Mouse (Mus musculus) CH12.LX (cell line): ENCODE measurements at regions not wholly inside any gene's neighbourhood (a gene's known extent, or its start where the extent isn't known, plus 50 kb on each side); places are given as distances from the start of the nearest gene placed in this dataset.

Experiments used
- DNase-seq: peaks from one replicate; pipeline ENCODE4 v3.0.0-alpha.2; 2013; ENCODE audit errors: extremely low read depth
- H3K27ac ChIP-seq: 2 replicates; pipeline ENCODE4 v1.5.1; 2012; ENCODE audit warnings: low read depth, mild to moderate bottlenecking, control low read depth, moderate library complexity; ENCODE audit not compliant: insufficient read depth
- H3K27me3 ChIP-seq: replicated peaks from 2 replicates; pipeline ENCODE3; 2012; ENCODE audit warnings: inconsistent platforms
- H3K36me3 ChIP-seq, 2 experiments: replicated peaks in 1 of 2; 2 replicates each; pipeline versions ENCODE3 to v1.6.1; 2012; ENCODE audit warnings: inconsistent platforms in 1 of 2, low read length in 1 of 2, mild to moderate bottlenecking in 1 of 2, mixed read lengths in 1 of 2, moderate library complexity in 1 of 2; ENCODE audit not compliant: control insufficient read depth in 1 of 2, insufficient read depth in 1 of 2
- H3K4me1 ChIP-seq, 2 experiments: 2 replicates each; pipeline ENCODE4 v1.6.1; 2012; ENCODE audit warnings: inconsistent platforms in 1 of 2, moderate library complexity in 1 of 2; ENCODE audit not compliant: insufficient read depth in 2 of 2, control insufficient read depth in 1 of 2
- H3K4me2 ChIP-seq: 2 replicates; pipeline ENCODE4 v1.6.1; 2012; ENCODE audit warnings: low read depth, mild to moderate bottlenecking, control low read depth; ENCODE audit not compliant: poor library complexity, insufficient read depth, severe bottlenecking
- H3K4me3 ChIP-seq, 3 experiments: fragments of 150-350 bp in 1 of 3; sonication (generic) in 1 of 3; replicated peaks in 1 of 3; 2 replicates each; pipeline versions ENCODE3 to v1.5.1; 2011 to 2012; ENCODE audit warnings: low read depth in 2 of 3, low read length in 2 of 3, mild to moderate bottlenecking in 2 of 3, moderate library complexity in 2 of 3, control low read depth in 1 of 3, improper control_type of control experiment in 1 of 3, inconsistent platforms in 1 of 3, mixed read lengths in 1 of 3; ENCODE audit not compliant: poor library complexity in 1 of 3
- H3K79me2 ChIP-seq: replicated peaks from 2 replicates; pipeline ENCODE4 v1.6.1; 2012; ENCODE audit warnings: mild to moderate bottlenecking, moderate library complexity; ENCODE audit not compliant: control insufficient read depth, poor library complexity, insufficient read depth, severe bottlenecking; ENCODE audit errors: extremely low read depth
- H3K9ac ChIP-seq: 2 replicates; pipeline ENCODE4 v1.6.1; 2012; ENCODE audit warnings: low read depth, mild to moderate bottlenecking, control low read depth, moderate library complexity; ENCODE audit not compliant: insufficient read depth
- H3K9me3 ChIP-seq: replicated peaks from 2 replicates; pipeline ENCODE3; 2012; ENCODE audit warnings: low read length, inconsistent platforms, mixed read lengths
- CHD1 ChIP-seq: IDR thresholded peaks from 2 replicates; pipeline ENCODE4 v1.6.1; 2012; ENCODE audit warnings: low read depth, low read length, improper control_type of control experiment, inconsistent platforms
- CHD2 ChIP-seq: IDR thresholded peaks from 2 replicates; pipeline ENCODE4 v1.6.1; 2011; ENCODE audit warnings: low read length, improper control_type of control experiment
- ELF1 ChIP-seq: IDR thresholded peaks from 2 replicates; pipeline ENCODE4 v1.6.1; 2014; ENCODE audit warnings: low read depth, mild to moderate bottlenecking, inconsistent platforms, low read length, improper control_type of control experiment
- ETS1 ChIP-seq: conservative IDR thresholded peaks from 2 replicates; pipeline ENCODE4 v1.6.1; 2012; ENCODE audit warnings: low read depth, mild to moderate bottlenecking, inconsistent platforms, low read length, improper control_type of control experiment, moderate library complexity
- GABPA ChIP-seq: IDR thresholded peaks from 2 replicates; pipeline ENCODE4 v1.6.1; 2012; ENCODE audit warnings: low read depth, low read length, improper control_type of control experiment, inconsistent platforms; ENCODE audit not compliant: insufficient replicate concordance
- IRF4 ChIP-seq: IDR thresholded peaks from 2 replicates; pipeline ENCODE4 v1.6.1; 2014; ENCODE audit warnings: low read depth, mild to moderate bottlenecking, inconsistent platforms, low read length, improper control_type of control experiment
- JUND ChIP-seq: conservative IDR thresholded peaks from 2 replicates; pipeline ENCODE4 v1.6.1; 2011; ENCODE audit warnings: low read depth, low read length, improper control_type of control experiment
- KAT2A ChIP-seq: IDR thresholded peaks from 2 replicates; pipeline ENCODE4 v1.6.1; 2012; ENCODE audit warnings: low read length, improper control_type of control experiment, inconsistent platforms; ENCODE audit not compliant: insufficient replicate concordance
- MAFK ChIP-seq: IDR thresholded peaks from 2 replicates; pipeline ENCODE4 v1.6.1; 2011; ENCODE audit warnings: low read length, improper control_type of control experiment; ENCODE audit not compliant: insufficient replicate concordance
- MEF2A ChIP-seq: IDR thresholded peaks from 2 replicates; pipeline ENCODE4 v1.6.1; 2014; ENCODE audit warnings: low read depth, mild to moderate bottlenecking, inconsistent platforms, low read length, improper control_type of control experiment, borderline replicate concordance
- MYC ChIP-seq: IDR thresholded peaks from 2 replicates; pipeline ENCODE4 v1.6.1; 2011; ENCODE audit warnings: low read depth, mild to moderate bottlenecking, improper control_type of control experiment, low read length
- PAX5 ChIP-seq: IDR thresholded peaks from 2 replicates; pipeline ENCODE4 v1.6.1; 2012; ENCODE audit warnings: low read length, inconsistent platforms, mixed read lengths
- POLR2AphosphoS2 ChIP-seq: IDR thresholded peaks from 2 replicates; pipeline ENCODE4 v1.6.1; 2011; ENCODE audit warnings: low read depth, low read length, improper control_type of control experiment
- RCOR1 ChIP-seq: conservative IDR thresholded peaks from 2 replicates; pipeline ENCODE4 v1.6.1; 2012; ENCODE audit warnings: low read depth, mild to moderate bottlenecking, inconsistent platforms, low read length, improper control_type of control experiment
- SIN3A ChIP-seq: IDR thresholded peaks from 2 replicates; pipeline ENCODE4 v1.6.1; 2012; ENCODE audit warnings: low read length, improper control_type of control experiment, inconsistent platforms
- TCF12 ChIP-seq: IDR thresholded peaks from 2 replicates; pipeline ENCODE4 v1.6.1; 2014; ENCODE audit warnings: low read depth, mild to moderate bottlenecking, inconsistent platforms, low read length, improper control_type of control experiment
- UBTF ChIP-seq: IDR thresholded peaks from 2 replicates; pipeline ENCODE4 v1.6.1; 2012; ENCODE audit warnings: low read depth, mild to moderate bottlenecking, inconsistent platforms, low read length, improper control_type of control experiment, moderate library complexity
- ZKSCAN1 ChIP-seq: IDR thresholded peaks from 2 replicates; pipeline ENCODE4 v1.6.1; 2012; ENCODE audit warnings: low read depth, inconsistent platforms, low read length, improper control_type of control experiment, borderline replicate concordance
- ZMIZ1 ChIP-seq: IDR thresholded peaks from 2 replicates; pipeline ENCODE4 v1.6.1; 2012; ENCODE audit warnings: low read depth, mild to moderate bottlenecking, inconsistent platforms, low read length, improper control_type of control experiment
- ZNF384 ChIP-seq: IDR thresholded peaks from 2 replicates; pipeline ENCODE4 v1.6.1; 2012; ENCODE audit warnings: low read depth, low read length, improper control_type of control experiment, inconsistent platforms
- dilution Hi-C: fragments of 300-500 bp; cut with MboI; formaldehyde crosslinking; loops from 2 replicates; pipeline ENCODE4 v1.14.3; 2020; ENCODE audit warnings: low sequenced_read_pairs; ENCODE audit not compliant: extremely low pct_unique_long_range_greater_than_20kb, extremely low pct_ligation_motif_present
- in situ Hi-C: fragments of 300-500 bp; cut with MboI; formaldehyde crosslinking; loops from 3 replicates; pipeline ENCODE4 v1.14.3; 2019; ENCODE audit warnings: low sequenced_read_pairs, low pct_ligation_motif_present, low pct_unique_long_range_greater_than_20kb, mixed read lengths

DNA sequence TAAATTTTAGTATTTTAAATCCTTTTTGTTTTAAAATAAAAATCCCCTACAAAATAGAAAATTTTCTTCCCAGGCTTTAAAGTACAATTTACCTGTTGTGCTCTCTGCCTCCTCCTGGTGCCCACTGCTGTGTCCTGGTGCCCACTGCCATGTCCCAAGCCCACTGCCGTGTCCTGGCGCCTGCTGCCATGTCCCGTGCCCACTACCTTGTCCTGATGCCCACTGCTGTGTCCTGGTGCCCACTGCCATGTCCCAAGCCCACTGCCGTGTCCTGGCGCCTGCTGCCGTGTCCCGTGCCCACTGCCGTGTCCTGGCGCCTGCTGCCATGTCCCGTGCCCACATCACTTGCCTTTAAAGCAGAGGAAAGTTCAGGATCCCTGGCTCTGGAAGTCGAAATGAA, 98.6 kb upstream of the Dazl start:
- in situ Hi-C loops, result no loop called here
- no peaks in the 10 kb centered on the region for H3K79me2 ChIP-seq
- H3K4me2 ChIP-seq, result no peak overlapping the region
- no peak for TF ChIP-seq CHD2
- TF ChIP-seq POLR2AphosphoS2, result no peak
- TF ChIP-seq RCOR1, result no peak
- TF ChIP-seq ELF1, result no peak
- TF ChIP-seq MYC, result no peak
- TF ChIP-seq TCF12, result no peak
- TF ChIP-seq ZMIZ1, result no peak
- no peak for TF ChIP-seq CHD1
- no peak for TF ChIP-seq IRF4
- no peak for TF ChIP-seq ETS1
- no peak for TF ChIP-seq KAT2A
- no peak for TF ChIP-seq UBTF
- TF ChIP-seq JUND, result no peak
- TF ChIP-seq GABPA, result no peak
- TF ChIP-seq SIN3A, result no peak
- no peak for TF ChIP-seq ZNF384
- no peak for TF ChIP-seq MEF2A
- TF ChIP-seq ZKSCAN1, result no peak
- no peak for TF ChIP-seq PAX5
- TF ChIP-seq, all 38 proteins: peak for 0
- Histone ChIP-seq H3K9me3 (no peaks in the 10 kb centered on the region), H3K27me3 (no peaks in the 10 kb centered on the region), H3K36me3 (no peaks in the 10 kb centered on the region), H3K4me3 (no peak overlapping the region), H3K4me1 (0 out of 4 replicates have a peak, but pooled peaks cover 0 to 2% of the 10 kb centered on the region in 2 experiments), H3K9ac (no peak overlapping the region), H3K27ac (no peak overlapping the region)
- no peak for DNase-seq
- dilution Hi-C loops, result no loop called here

DNA sequence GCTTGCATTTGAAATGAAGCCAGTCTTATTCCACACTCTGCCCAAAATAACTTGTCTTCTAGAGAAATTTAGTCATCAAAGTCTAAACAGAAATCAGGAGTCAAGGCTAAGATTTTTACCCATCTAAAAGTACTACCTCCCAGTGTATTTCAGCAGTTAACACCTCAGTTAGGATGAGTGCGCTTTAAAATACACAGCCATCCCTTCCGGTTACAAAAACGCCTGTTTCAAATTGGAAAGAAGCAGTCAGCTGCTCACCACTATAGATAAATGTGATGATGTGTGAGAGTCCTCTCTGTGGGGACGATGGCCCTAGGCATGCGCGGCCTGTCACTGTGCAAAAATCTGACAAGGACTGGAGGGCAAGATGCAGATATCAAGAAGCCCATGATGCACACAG, 99.0 kb upstream of the Dazl start:
- Histone ChIP-seq H3K4me1 (0 out of 4 replicates have a peak, but pooled peaks cover 0 to 2% of the 10 kb centered on the region in 2 experiments), H3K9me3 (no peaks in the 10 kb centered on the region), H3K27ac (no peak overlapping the region), H3K79me2 (no peaks in the 10 kb centered on the region), H3K36me3 (no peaks in the 10 kb centered on the region), H3K4me2 (no peak overlapping the region), H3K9ac (no peak overlapping the region), H3K27me3 (no peaks in the 10 kb centered on the region), H3K4me3 (no peak overlapping the region)
- in situ Hi-C loops, result no loop called here
- TF ChIP-seq RCOR1, result no peak
- no peak for TF ChIP-seq CHD2
- TF ChIP-seq MYC, result no peak
- no peak for TF ChIP-seq MAFK
- TF ChIP-seq TCF12, result no peak
- no peak for TF ChIP-seq ETS1
- dilution Hi-C loops, result no loop called here
- DNase-seq, result no peak
